Mouse (Mus musculus) granulocyte monocyte progenitor cell, adult 5-6 weeks (primary cell): Measurements from ENCODE around the gene Pgbd1. TPM values are rescaled to one million over a fixed set of nuclear protein-coding genes. Genes with fewer than 3 reads are reported as not detected.

Experiments used
- ATAC-seq: replicated peaks from 2 replicates; pipeline ENCODE4 v1.8.0; 2016; ENCODE audit warnings: mild to moderate bottlenecking, moderate TSS enrichment, inconsistent platforms; ENCODE audit not compliant: poor library complexity, severe bottlenecking
- total RNA-seq, 2 experiments: library from RNA; stranded (forward) in 1 of 2; stranded (reverse) in 1 of 2; fragments of 200-712, 200-1000 nt in 1 of 2; fragments of >200 nt in 1 of 2; fragmentation: Nextera tagmentation in 1 of 2; gene quantifications; 2 replicates each; pipeline ENCODE4 v1.2.3; 2014 to 2017

Gene Pgbd1
- total RNA-seq, 2 experiments from 2014 or later = 0.71 to 0.93 TPM

GRCm38 (mm10) chr13:21417298-21418010, 23.4 kb downstream of the Pgbd1 start:
- no peak for ATAC-seq

GRCm38 (mm10) chr13:21415750-21416149, 25.1 kb downstream of the Pgbd1 start:
- ATAC-seq = no peak; the same call in 1 of the 2 replicates

GRCm38 (mm10) chr13:21415266-21415665, 25.6 kb downstream of the Pgbd1 start:
- no peak for ATAC-seq

- ATAC-seq = no peak
These were observed 26.3 kb downstream of the Pgbd1 start for GRCm38 (mm10) chr13:21414231-21415212.

- no peak for ATAC-seq
These were observed 31.9 kb downstream of the Pgbd1 start for GRCm38 (mm10) chr13:21408805-21409459.

- peak; percentile 93 for ATAC-seq
These were observed 32.7 kb downstream of the Pgbd1 start for GRCm38 (mm10) chr13:21407969-21408804.

GRCm38 (mm10) chr13:21407341-21407740, 33.5 kb downstream of the Pgbd1 start:
- no peak for ATAC-seq

- ATAC-seq = 0 out of 2 replicates have a peak, but pooled peaks have one; percentile 14
These were observed 38.0 kb downstream of the Pgbd1 start for GRCm38 (mm10) chr13:21402848-21403247.

- ATAC-seq = peak; percentile 98
These were observed 38.5 kb downstream of the Pgbd1 start, which contains the start of gene Zkscan3 for GRCm38 (mm10) chr13:21402287-21402846. TSS of gene Zkscan3 (minus strand) at chr13:21402755.

GRCm38 (mm10) chr13:21401636-21402286, 39.1 kb downstream of the Pgbd1 start:
- peak; percentile 40; the same call in 1 of the 2 replicates for ATAC-seq

GRCm38 (mm10) chr13:21401166-21401565, 39.7 kb downstream of the Pgbd1 start:
- ATAC-seq = no peak

- no peak for ATAC-seq
These were observed 43.4 kb downstream of the Pgbd1 start for GRCm38 (mm10) chr13:21397486-21397885.

GRCm38 (mm10) chr13:21396048-21396447, 44.8 kb downstream of the Pgbd1 start:
- peak; percentile 80 for ATAC-seq

GRCm38 (mm10) chr13:21395623-21396022, 45.2 kb downstream of the Pgbd1 start:
- no peak for ATAC-seq

GRCm38 (mm10) chr13:21395211-21395610, 45.6 kb downstream of the Pgbd1 start:
- ATAC-seq = no peak

GRCm38 (mm10) chr13:21377773-21378172, 63.1 kb downstream of the Pgbd1 start:
- ATAC-seq = no peak; the same call in 1 of the 2 replicates

- no peak for ATAC-seq
These were observed 68.2 kb downstream of the Pgbd1 start for GRCm38 (mm10) chr13:21372700-21373099.
